Comparison of ENCODE assay signal across 17 mouse cellular contexts in the genomic region with DNA sequence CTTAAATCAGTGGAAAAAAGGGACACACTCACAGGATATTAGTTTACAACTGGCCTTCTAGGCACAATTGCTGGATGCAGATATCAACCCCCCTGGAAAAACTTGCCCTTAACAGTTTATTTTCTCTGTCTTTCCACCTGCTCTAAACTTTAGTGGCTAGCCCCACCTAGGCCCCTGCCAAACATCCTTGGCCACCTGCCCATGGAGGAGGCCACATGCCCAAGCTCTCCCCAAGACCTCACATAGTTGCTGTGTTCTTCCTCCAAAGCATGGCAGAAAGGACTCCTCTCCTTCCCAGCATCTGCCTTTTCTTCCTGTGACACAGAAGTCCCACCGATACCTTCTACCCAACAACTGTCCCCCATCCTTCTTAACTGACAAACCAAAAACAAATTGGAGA. TPM values are rescaled to one million over a fixed set of nuclear protein-coding genes. Genes with fewer than 3 reads are reported as not detected.
"Had no signal": no experiment of that assay in that cellular context is flagged by ENCODE, and none has a peak within 500 bp of the region (broad histone marks: within the 10 kb centered on the region; RNA-seq: fewer than 3 reads in every experiment).

No protein-coding gene starts in this region.

- DNase-seq: gastrocnemius, adult 2 months; gastrocnemius, postnatal 10 days; gastrocnemius, postnatal 25 days; heart, postnatal 10 days; heart, postnatal 36 days; kidney, adult 18-20 months; kidney, adult 8-10 months; kidney, postnatal 10 days; kidney, postnatal 25 days; kidney, postnatal 4 days; liver; liver, embryonic 13.5 days; liver, postnatal 0 days had no signal

RNA-seq across cellular contexts. Expression of a gene that starts 46.0 kb away (rescaled TPM):
- total RNA-seq: gastrocnemius, adult 2 months; gastrocnemius, postnatal 10 days; gastrocnemius, postnatal 25 days; granulocyte monocyte progenitor cell, adult 5-6 weeks; heart, adult 8-10 months; heart, postnatal 36 days; layer of hippocampus, postnatal 25 days; left cerebral cortex, adult 2 months had no signal
